Comparison of ENCODE assay signal across 10 mouse cellular contexts in genomic region chr13:72636331-72636851, GRCm38 (mm10). TPM values are rescaled to one million over a fixed set of nuclear protein-coding genes. Genes with fewer than 3 reads are reported as not detected.
A peak's percentile ranks its signal among the peaks of the same experiment; 100 is the strongest.
DNase-seq lines count a peak whose midpoint lies in the region; ATAC-seq and TF ChIP-seq lines count a peak whose summit lies in the region.
"Had no signal": no experiment of that assay in that cellular context is flagged by ENCODE, and none has a peak within 500 bp of the region (broad histone marks: within the 10 kb centered on the region; RNA-seq: fewer than 3 reads in every experiment).

No protein-coding gene starts in this region.

- no peak for TF ChIP-seq CTCF in lung, postnatal 0 days (IDR thresholded peaks at IDR 0.05)
- TF ChIP-seq CTCF in stomach, postnatal 0 days (IDR thresholded peaks at IDR 0.05; ENCODE audit: low read depth), result no peak
- TF ChIP-seq CTCF in thymus, adult 2 months (IDR thresholded peaks at IDR 0.05; ENCODE audit: borderline replicate concordance, control insufficient read depth, extremely low read depth, insufficient read depth, low read length, poor library complexity), result no peak
- TF ChIP-seq CTCF in cerebellum, adult 2 months (IDR thresholded peaks at IDR 0.05; ENCODE audit: borderline replicate concordance, insufficient read depth, low read depth, low read length), result no peak

- 5% methylated on average over 20 of the region's 20 CpGs for WGBS in lung, postnatal 0 days
- 3% methylated on average over 20 of the region's 20 CpGs for WGBS in hindbrain, embryonic 12.5 days
- WGBS in midbrain, embryonic 13.5 days, result 4% methylated on average over 20 of the region's 20 CpGs
- WGBS in stomach, postnatal 0 days, result 3% methylated on average over 20 of the region's 20 CpGs
- 13% methylated on average over 20 of the region's 20 CpGs for WGBS in thymus, adult 2 months
- WGBS in cerebellum, adult 2 months, result 40% methylated on average over 20 of the region's 20 CpGs
- 1% methylated on average over 20 of the region's 20 CpGs for WGBS in intestine, embryonic 16.5 days

- H3K4me2 ChIP-seq in lung, postnatal 0 days (replicated peaks; ENCODE audit: low read depth, low read length), result peak overlapping the region; percentile 27; the same call in 1 of the 2 replicates
- H3K4me2 ChIP-seq in hindbrain, embryonic 12.5 days (replicated peaks), result peak overlapping the region; percentile 65
- peak overlapping the region; percentile 53 for H3K4me2 ChIP-seq in midbrain, embryonic 13.5 days (replicated peaks)
- H3K4me2 ChIP-seq in stomach, postnatal 0 days (replicated peaks; ENCODE audit: low read depth), result no peak overlapping the region
- H3K4me2 ChIP-seq in intestine, embryonic 16.5 days (ENCODE audit: low read depth, low read length), result no peak overlapping the region

- no peak for TF ChIP-seq EP300 in lung, postnatal 0 days (IDR thresholded peaks at IDR 0.05)
- TF ChIP-seq EP300 in stomach, postnatal 0 days (optimal IDR thresholded peaks at IDR 0.05), result no peak

- H3K4me1 ChIP-seq in lung, postnatal 0 days (ENCODE audit: insufficient read depth, low read depth, low read length), result peaks cover 9% of the 10 kb centered on the region
- peaks cover 64% of the 10 kb centered on the region for H3K4me1 ChIP-seq in hindbrain, embryonic 12.5 days
- H3K4me1 ChIP-seq in midbrain, embryonic 13.5 days (replicated peaks), result peaks cover 79% of the 10 kb centered on the region
- H3K4me1 ChIP-seq in stomach, postnatal 0 days (replicated peaks; ENCODE audit: control insufficient read depth, insufficient read depth), result no peaks in the 10 kb centered on the region
- no peaks in the 10 kb centered on the region for H3K4me1 ChIP-seq in thymus, adult 2 months (replicated peaks; ENCODE audit: control insufficient read depth, insufficient read depth, low read length)
- H3K4me1 ChIP-seq in cerebellum, adult 2 months (ENCODE audit: control insufficient read depth, insufficient read depth, low read length), result no peaks in the 10 kb centered on the region
- peaks cover 8% of the 10 kb centered on the region; the same call in 1 of the 2 replicates for H3K4me1 ChIP-seq in intestine, embryonic 16.5 days (ENCODE audit: control insufficient read depth, insufficient read depth, low read length)

- no peaks in the 10 kb centered on the region for H3K9me3 ChIP-seq in lung, postnatal 0 days (ENCODE audit: low read length)
- no peaks in the 10 kb centered on the region for H3K9me3 ChIP-seq in hindbrain, embryonic 12.5 days (replicated peaks)
- no peaks in the 10 kb centered on the region for H3K9me3 ChIP-seq in midbrain, embryonic 13.5 days
- H3K9me3 ChIP-seq in stomach, postnatal 0 days (ENCODE audit: control insufficient read depth, low read length), result no peaks in the 10 kb centered on the region
- no peaks in the 10 kb centered on the region for H3K9me3 ChIP-seq in intestine, embryonic 16.5 days (ENCODE audit: control insufficient read depth, low read length)

- no peak overlapping the region for H3K4me3 ChIP-seq in lung, postnatal 0 days (ENCODE audit: low read depth, low read length)
- peak overlapping the region; percentile 18 for H3K4me3 ChIP-seq in hindbrain, embryonic 12.5 days
- peak overlapping the region; percentile 36 for H3K4me3 ChIP-seq in midbrain, embryonic 13.5 days (replicated peaks)
- H3K4me3 ChIP-seq in stomach, postnatal 0 days (ENCODE audit: low read depth, low read length), result no peak overlapping the region
- H3K4me3 ChIP-seq in thymus, adult 2 months (ENCODE audit: control insufficient read depth, insufficient read depth, low read length), result no peak overlapping the region
- no peak overlapping the region for H3K4me3 ChIP-seq in cerebellum, adult 2 months (replicated peaks; ENCODE audit: insufficient read depth, low read depth, low read length)
- H3K4me3 ChIP-seq in intestine, embryonic 16.5 days (ENCODE audit: low read length), result no peak overlapping the region
- H3K4me3 ChIP-seq: heart, adult 2 months had no signal

- H3K27ac ChIP-seq in lung, postnatal 0 days (ENCODE audit: low read length), result peak overlapping the region; percentile 47
- H3K27ac ChIP-seq in hindbrain, embryonic 12.5 days, result peak overlapping the region; percentile 37
- H3K27ac ChIP-seq in midbrain, embryonic 13.5 days, result peak overlapping the region; percentile 60
- H3K27ac ChIP-seq in stomach, postnatal 0 days (replicated peaks), result 0 out of 2 replicates have a peak overlapping the region, but pooled peaks have one; percentile 1
- H3K27ac ChIP-seq in thymus, adult 2 months (ENCODE audit: control insufficient read depth, insufficient read depth, low read length), result no peak overlapping the region
- no peak overlapping the region for H3K27ac ChIP-seq in cerebellum, adult 2 months (ENCODE audit: insufficient read depth, low read length)
- H3K27ac ChIP-seq in intestine, embryonic 16.5 days (ENCODE audit: low read length), result no peak overlapping the region
- H3K27ac ChIP-seq: heart, adult 2 months had no signal

- H3K36me3 ChIP-seq in lung, postnatal 0 days (ENCODE audit: insufficient read depth, low read length), result no peaks in the 10 kb centered on the region
- H3K36me3 ChIP-seq in hindbrain, embryonic 12.5 days, result 0 out of 2 replicates have a peak, but pooled peaks cover 4% of the 10 kb centered on the region
- peaks cover 6% of the 10 kb centered on the region for H3K36me3 ChIP-seq in midbrain, embryonic 13.5 days
- no peaks in the 10 kb centered on the region for H3K36me3 ChIP-seq in stomach, postnatal 0 days (ENCODE audit: control insufficient read depth, insufficient read depth, low read length)
- H3K36me3 ChIP-seq in thymus, adult 2 months (ENCODE audit: control insufficient read depth, insufficient read depth, low read length), result no peaks in the 10 kb centered on the region
- H3K36me3 ChIP-seq in intestine, embryonic 16.5 days (ENCODE audit: control insufficient read depth, insufficient read depth, low read length), result no peaks in the 10 kb centered on the region

- no peak overlapping the region for H3K9ac ChIP-seq in lung, postnatal 0 days (replicated peaks; ENCODE audit: low read depth)
- 0 out of 2 replicates have a peak overlapping the region, but pooled peaks have one; percentile 18 for H3K9ac ChIP-seq in hindbrain, embryonic 12.5 days
- peak overlapping the region; percentile 49 for H3K9ac ChIP-seq in midbrain, embryonic 13.5 days (replicated peaks)
- H3K9ac ChIP-seq in stomach, postnatal 0 days (ENCODE audit: low read length), result no peak overlapping the region
- no peak overlapping the region for H3K9ac ChIP-seq in intestine, embryonic 16.5 days (ENCODE audit: low read depth, low read length)

- H3K27me3 ChIP-seq in lung, postnatal 0 days (replicated peaks; ENCODE audit: insufficient read depth, low read length), result peaks cover 28% of the 10 kb centered on the region
- peaks cover 59% of the 10 kb centered on the region for H3K27me3 ChIP-seq in hindbrain, embryonic 12.5 days
- peaks cover 79% of the 10 kb centered on the region for H3K27me3 ChIP-seq in midbrain, embryonic 13.5 days
- H3K27me3 ChIP-seq in stomach, postnatal 0 days (ENCODE audit: control insufficient read depth, insufficient read depth, low read length), result peaks cover 5% of the 10 kb centered on the region; the same call in 1 of the 2 replicates
- peaks cover 6% of the 10 kb centered on the region for H3K27me3 ChIP-seq in thymus, adult 2 months (ENCODE audit: control insufficient read depth, insufficient read depth, low read length)
- peaks cover 5% of the 10 kb centered on the region; the same call in 1 of the 2 replicates for H3K27me3 ChIP-seq in cerebellum, adult 2 months (ENCODE audit: control insufficient read depth, insufficient read depth, low read length)
- peaks cover 87% of the 10 kb centered on the region for H3K27me3 ChIP-seq in intestine, embryonic 16.5 days (replicated peaks; ENCODE audit: control insufficient read depth, insufficient read depth, low read length)

- no peak for TF ChIP-seq POLR2A in thymus, adult 2 months (IDR thresholded peaks at IDR 0.05; ENCODE audit: control insufficient read depth, extremely low read depth, insufficient read depth, low read length, poor library complexity)
- TF ChIP-seq POLR2A in cerebellum, adult 2 months (IDR thresholded peaks at IDR 0.05; ENCODE audit: borderline replicate concordance, insufficient read depth, low read length), result no peak

- DNase-seq in lung, postnatal 0 days (ENCODE audit: low spot score), result no peak
- DNase-seq in lung, postnatal 36 days, result no peak
- peak; percentile 21 for DNase-seq in stomach, postnatal 0 days (ENCODE audit: low spot score)
- no peak for DNase-seq in thymus, adult 2 months
- DNase-seq in cerebellum, adult 2 months, result no peak
- DNase-seq: heart, adult 2 months had no signal

- ATAC-seq in lung, postnatal 0 days, result no peak
- peak; percentile 23 for ATAC-seq in hindbrain, embryonic 12.5 days (ENCODE audit: low FRiP score)
- ATAC-seq in midbrain, embryonic 13.5 days, result no peak
- no peak for ATAC-seq in stomach, postnatal 0 days (ENCODE audit: low FRiP score, low TSS enrichment)
- no peak for ATAC-seq in intestine, embryonic 16.5 days
- ATAC-seq: CD4-positive, CD25-positive, alpha-beta regulatory T cell, adult 4 months had no signal

RNA-seq across cellular contexts. Expression of gene Irx2, which starts 7.8 kb away (rescaled TPM):
- polyA plus RNA-seq in lung, postnatal 0 days (2015; fragmentation: Nextera tagmentation; extraction: Ambion mirVana), result 36.2 and 40.0 TPM in 2 replicates
- polyA plus RNA-seq in hindbrain, embryonic 12.5 days (2016; fragmentation: Nextera tagmentation; extraction: Ambion mirVana), result 62.7 and 67.2 TPM in 2 replicates
- 36.7 and 45.1 TPM in 2 replicates for polyA plus RNA-seq in midbrain, embryonic 13.5 days (2015; fragmentation: Nextera tagmentation; extraction: Ambion mirVana)
- polyA plus RNA-seq in stomach, postnatal 0 days (2015; fragmentation: Nextera tagmentation; extraction: Ambion mirVana), result 11.1 and 12.5 TPM in 2 replicates
- polyA plus RNA-seq in thymus, adult 2 months (2012; rRNA removed), result 0.85 and 1.2 TPM in 2 replicates
- polyA plus RNA-seq in cerebellum, adult 2 months (2012; rRNA removed), result 14.9 and 17.5 TPM in 2 replicates
- not detected in 2 replicates for polyA plus RNA-seq in intestine, embryonic 16.5 days (2015; fragmentation: Nextera tagmentation; extraction: Ambion mirVana)
- polyA plus RNA-seq: CD4-positive, CD25-positive, alpha-beta regulatory T cell, adult 4 months had no signal

Comparison
In these comparisons a context has a peak if more than half of its experiments do, and no peak if none do; other contexts are left out.
1. H3K27ac ChIP-seq: peak in lung, postnatal 0 days (single experiment), hindbrain, embryonic 12.5 days (single experiment), midbrain, embryonic 13.5 days (single experiment) and stomach, postnatal 0 days (single experiment); none in thymus, adult 2 months (single experiment), cerebellum, adult 2 months (single experiment) and intestine, embryonic 16.5 days (single experiment).
2. H3K4me2 ChIP-seq: peak in lung, postnatal 0 days (single experiment), hindbrain, embryonic 12.5 days (single experiment) and midbrain, embryonic 13.5 days (single experiment); none in stomach, postnatal 0 days (single experiment) and intestine, embryonic 16.5 days (single experiment).
3. H3K4me3 ChIP-seq: peak in hindbrain, embryonic 12.5 days (single experiment) and midbrain, embryonic 13.5 days (single experiment); none in lung, postnatal 0 days (single experiment), stomach, postnatal 0 days (single experiment), thymus, adult 2 months (single experiment), cerebellum, adult 2 months (single experiment) and intestine, embryonic 16.5 days (single experiment).
4. H3K9ac ChIP-seq: peak in hindbrain, embryonic 12.5 days (single experiment) and midbrain, embryonic 13.5 days (single experiment); none in lung, postnatal 0 days (single experiment), stomach, postnatal 0 days (single experiment) and intestine, embryonic 16.5 days (single experiment).